Mouse (Mus musculus) spleen, adult 2 months (tissue): ENCODE data around the gene Appl1.

Experiments used
- CTCF ChIP-seq: fragments of 200-500 bp; IDR thresholded peaks from 2 replicates; pipeline ENCODE4 v1.5.1; 2011; ENCODE audit warnings: mild to moderate bottlenecking, inconsistent platforms; ENCODE audit not compliant: insufficient read depth, insufficient read length, insufficient replicate concordance; ENCODE audit errors: extremely low read depth
- POLR2A ChIP-seq: fragments of 200-500 bp; IDR thresholded peaks from 2 replicates; pipeline ENCODE4 v1.6.1; 2011; ENCODE audit warnings: low read depth, low read length, inconsistent platforms

DNA sequence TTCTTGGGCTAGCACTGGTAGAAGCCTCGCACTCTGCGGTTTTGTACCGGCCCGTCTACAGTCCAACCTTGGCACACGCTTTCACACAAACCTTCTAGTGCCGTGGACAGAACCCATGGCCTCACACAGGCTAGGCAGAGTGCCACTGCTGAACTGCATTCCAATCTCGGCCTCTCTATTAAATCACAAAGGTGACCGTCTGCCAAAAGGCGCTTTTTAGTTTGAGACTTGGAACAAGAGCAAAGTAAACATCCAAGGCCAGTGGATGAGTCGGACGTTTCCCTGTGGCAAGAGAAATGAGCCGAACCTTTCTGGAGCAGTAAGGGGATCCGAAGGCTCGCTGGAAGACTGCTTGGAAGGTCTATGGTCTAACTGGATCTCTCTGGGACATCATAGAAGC lies 48.8 kb upstream of the Appl1 start:
- TF ChIP-seq POLR2A: no peak
- TF ChIP-seq CTCF: no peak
